Mouse (Mus musculus) stomach, postnatal 0 days (tissue): ENCODE data around the gene Adam22.

Source experiments
- CTCF ChIP-seq: IDR thresholded peaks from 2 replicates; pipeline ENCODE4 v1.5.1; 2016; ENCODE audit warnings: antibody characterized with exemption, low read depth, mild to moderate bottlenecking, moderate library complexity
- EP300 ChIP-seq: optimal IDR thresholded peaks from 2 replicates; pipeline ENCODE3; 2016; ENCODE audit warnings: antibody characterized with exemption

GRCm38 (mm10) chr5:8057018-8057323, 311.0 kb downstream of the Adam22 start:
- TF ChIP-seq CTCF (no peak), EP300 (no peak)
